Mouse (Mus musculus) cortical plate, adult 2 months (tissue): ENCODE results near the gene Rasal1.

Experiments
- CTCF ChIP-seq: fragments of 200-500 bp; IDR thresholded peaks from 2 replicates; pipeline ENCODE4 v1.5.1; 2011; ENCODE audit warnings: mild to moderate bottlenecking, control low read depth, low read length; ENCODE audit not compliant: insufficient read depth; ENCODE audit errors: extremely low read depth
- POLR2A ChIP-seq: fragments of 200-500 bp; IDR thresholded peaks from 2 replicates; pipeline ENCODE4 v1.6.1; 2011; ENCODE audit warnings: mild to moderate bottlenecking, low read length, control low read depth; ENCODE audit not compliant: insufficient read depth; ENCODE audit errors: extremely low read depth

GRCm38 (mm10) chr5:120668761-120669160, 20.1 kb downstream of the Rasal1 start:
- TF ChIP-seq CTCF (no peak), POLR2A (no peak)
